Mouse (Mus musculus) stomach, postnatal 0 days (tissue): ENCODE data around the gene Bnc2.

ENCODE experiments used
- CTCF ChIP-seq: IDR thresholded peaks from 2 replicates; pipeline ENCODE4 v1.5.1; 2016; ENCODE audit warnings: antibody characterized with exemption, low read depth, mild to moderate bottlenecking, moderate library complexity
- EP300 ChIP-seq: optimal IDR thresholded peaks from 2 replicates; pipeline ENCODE3; 2016; ENCODE audit warnings: antibody characterized with exemption

- TF ChIP-seq EP300 = no peak
- no peak for TF ChIP-seq CTCF
These were observed 446.5 kb downstream of the Bnc2 start for GRCm38 (mm10) chr4:84228551-84228950.
